Mouse (Mus musculus) myocyte (in vitro differentiated cells): ENCODE measurements at regions not wholly inside any gene's neighbourhood (a gene's known extent, or its start where the extent isn't known, plus 50 kb on each side); places are given as distances from the start of the nearest gene placed in this dataset.

Source experiments
- H3K27me3 ChIP-seq: one replicate; pipeline ENCODE4 v1.6.1; 2011; ENCODE audit not compliant: control insufficient read depth, insufficient read depth, insufficient read length
- H3K36me3 ChIP-seq: one replicate; pipeline ENCODE4 v1.6.1; 2011; ENCODE audit not compliant: control insufficient read depth, insufficient read depth
- H3K4me2 ChIP-seq: one replicate; pipeline ENCODE4 v1.6.1; 2011; ENCODE audit warnings: low read depth, control low read depth
- H3K4me3 ChIP-seq: one replicate; pipeline ENCODE4 v1.5.1; 2011; ENCODE audit warnings: mild to moderate bottlenecking, control low read depth, moderate library complexity
- H3K79me2 ChIP-seq: one replicate; pipeline ENCODE4 v1.6.1; 2011; ENCODE audit not compliant: control insufficient read depth, insufficient read depth
- H3ac ChIP-seq: one replicate; pipeline ENCODE4 v1.6.1; 2011; ENCODE audit not compliant: control insufficient read depth, insufficient read length
- CEBPB ChIP-seq: IDR thresholded peaks from 2 replicates; pipeline ENCODE4 v1.6.1; 2011; ENCODE audit warnings: mild to moderate bottlenecking, moderate library complexity; ENCODE audit not compliant: poor library complexity, insufficient read depth, severe bottlenecking
- E2F4 ChIP-seq: IDR thresholded peaks from one replicate; pipeline ENCODE4 v1.6.1; 2011; ENCODE audit warnings: mild to moderate bottlenecking, control low read depth, moderate library complexity; ENCODE audit not compliant: insufficient read depth
- MAX ChIP-seq: IDR thresholded peaks from one replicate; pipeline ENCODE4 v1.6.1; 2011; ENCODE audit warnings: low read depth, mild to moderate bottlenecking, control low read depth
- MYOD1 ChIP-seq, 3 experiments: IDR thresholded peaks; one replicate each; pipeline ENCODE4 v1.6.1; 2011; ENCODE audit warnings: control low read depth in 2 of 3, low read depth in 2 of 3, mild to moderate bottlenecking in 2 of 3, moderate library complexity in 1 of 3; ENCODE audit not compliant: insufficient read length in 2 of 3, control insufficient read depth in 1 of 3
- MYOG ChIP-seq, 3 experiments: IDR thresholded peaks; one replicate each; pipeline ENCODE4 v1.6.1; 2011; ENCODE audit warnings: control low read depth in 2 of 3, low read depth in 2 of 3, mild to moderate bottlenecking in 2 of 3; ENCODE audit not compliant: insufficient read length in 2 of 3, control insufficient read depth in 1 of 3, insufficient read depth in 1 of 3
- POLR2A ChIP-seq: IDR thresholded peaks from one replicate; pipeline ENCODE4 v1.6.1; 2011; ENCODE audit warnings: low read depth, mild to moderate bottlenecking, control low read depth, moderate library complexity; ENCODE audit not compliant: insufficient read length
- POLR2AphosphoS2 ChIP-seq: IDR thresholded peaks from one replicate; pipeline ENCODE4 v1.6.1; 2011; ENCODE audit warnings: low read depth, control low read depth; ENCODE audit not compliant: insufficient read length
- REST ChIP-seq: IDR thresholded peaks from one replicate; pipeline ENCODE4 v1.6.1; 2011; ENCODE audit warnings: mild to moderate bottlenecking, control low read depth, moderate library complexity; ENCODE audit not compliant: insufficient read depth, insufficient read length
- SRF ChIP-seq: IDR thresholded peaks from one replicate; pipeline ENCODE4 v1.6.1; 2011; ENCODE audit warnings: low read depth; ENCODE audit not compliant: control insufficient read depth, insufficient read length
- TCF12 ChIP-seq: IDR thresholded peaks from one replicate; pipeline ENCODE4 v1.6.1; 2011; ENCODE audit warnings: mild to moderate bottlenecking, control low read depth; ENCODE audit not compliant: poor library complexity, insufficient read depth, severe bottlenecking
- TCF3 ChIP-seq: IDR thresholded peaks from one replicate; pipeline ENCODE4 v1.6.1; 2011; ENCODE audit warnings: low read depth, control low read depth; ENCODE audit not compliant: insufficient read length
- USF1 ChIP-seq: IDR thresholded peaks from one replicate; pipeline ENCODE4 v1.6.1; 2011; ENCODE audit warnings: low read depth, mild to moderate bottlenecking, control low read depth, moderate library complexity

- no peak overlapping the region for H3K4me2 ChIP-seq
- TF ChIP-seq MAX: no peak
- no peak for TF ChIP-seq POLR2A
- TF ChIP-seq TCF12: no peak
- TF ChIP-seq MYOG (IDR thresholded peaks at IDR 0.05; ENCODE audit: control insufficient read depth in 1 of 3, insufficient read depth in 1 of 3, insufficient read length in 2 of 3, low read depth in 2 of 3): no peak
- TF ChIP-seq USF1: no peak
- no peak for TF ChIP-seq E2F4
- TF ChIP-seq POLR2AphosphoS2: no peak
- no peak for TF ChIP-seq CEBPB
- TF ChIP-seq TCF3: no peak
- TF ChIP-seq REST: no peak
- TF ChIP-seq MYOD1 (IDR thresholded peaks at IDR 0.05; ENCODE audit: control insufficient read depth in 1 of 3, insufficient read length in 2 of 3, low read depth in 2 of 3): no peak
- TF ChIP-seq SRF: no peak
- no peaks in the 10 kb centered on the region for H3K36me3 ChIP-seq
These were observed 596.9 kb downstream of the Tox3 start for GRCm38 (mm10) chr8:89751201-89751600.

GRCm38 (mm10) chr8:89747726-89748125 is 600.4 kb downstream of the Tox3 start:
- H3ac ChIP-seq: no peak overlapping the region
- H3K4me3 ChIP-seq: no peak overlapping the region
- H3K4me2 ChIP-seq: no peak overlapping the region
- no peaks in the 10 kb centered on the region for H3K36me3 ChIP-seq
- TF ChIP-seq MYOD1 (IDR thresholded peaks at IDR 0.05; ENCODE audit: control insufficient read depth in 1 of 3, insufficient read length in 2 of 3, low read depth in 2 of 3) (no peak), POLR2AphosphoS2 (no peak), USF1 (no peak), REST (no peak), TCF3 (no peak)
- no peaks in the 10 kb centered on the region for H3K79me2 ChIP-seq
- H3K27me3 ChIP-seq: no peaks in the 10 kb centered on the region

More at GRCm38 (mm10) chr8:89751201-89751600, 596.9 kb downstream of the Tox3 start:
- Histone ChIP-seq H3ac (no peak overlapping the region), H3K27me3 (no peaks in the 10 kb centered on the region), H3K79me2 (no peaks in the 10 kb centered on the region), H3K4me3 (no peak overlapping the region)

- TF ChIP-seq TCF12 (no peak), MAX (no peak), USF1 (no peak), POLR2A (no peak), E2F4 (no peak), REST (no peak), SRF (no peak), POLR2AphosphoS2 (no peak), TCF3 (no peak), CEBPB (no peak), MYOD1 (IDR thresholded peaks at IDR 0.05; ENCODE audit: control insufficient read depth in 1 of 3, insufficient read length in 2 of 3, low read depth in 2 of 3) (no peak), MYOG (IDR thresholded peaks at IDR 0.05; ENCODE audit: control insufficient read depth in 1 of 3, insufficient read depth in 1 of 3, insufficient read length in 2 of 3, low read depth in 2 of 3) (no peak)
- Histone ChIP-seq H3ac (no peak overlapping the region), H3K27me3 (no peaks in the 10 kb centered on the region), H3K4me2 (no peak overlapping the region), H3K4me3 (no peak overlapping the region), H3K36me3 (no peaks in the 10 kb centered on the region), H3K79me2 (no peaks in the 10 kb centered on the region)
These were observed 603.7 kb downstream of the Tox3 start for GRCm38 (mm10) chr8:89744267-89745028.

- Histone ChIP-seq H3K36me3 (no peaks in the 10 kb centered on the region), H3K27me3 (no peaks in the 10 kb centered on the region), H3K79me2 (no peaks in the 10 kb centered on the region), H3ac (no peak overlapping the region), H3K4me3 (no peak overlapping the region), H3K4me2 (no peak overlapping the region)
- TF ChIP-seq SRF (no peak), POLR2AphosphoS2 (no peak), MAX (no peak), POLR2A (no peak), USF1 (no peak), E2F4 (no peak), MYOD1 (IDR thresholded peaks at IDR 0.05; ENCODE audit: control insufficient read depth in 1 of 3, insufficient read length in 2 of 3, low read depth in 2 of 3) (no peak), TCF3 (no peak), REST (no peak), CEBPB (no peak), TCF12 (no peak), MYOG (IDR thresholded peaks at IDR 0.05; ENCODE audit: control insufficient read depth in 1 of 3, insufficient read depth in 1 of 3, insufficient read length in 2 of 3, low read depth in 2 of 3) (no peak)
These were observed 609.5 kb downstream of the Tox3 start for GRCm38 (mm10) chr8:89738657-89739056.

- Histone ChIP-seq H3K27me3 (no peaks in the 10 kb centered on the region), H3ac (no peak overlapping the region), H3K79me2 (no peaks in the 10 kb centered on the region), H3K4me3 (no peak overlapping the region), H3K36me3 (no peaks in the 10 kb centered on the region), H3K4me2 (no peak overlapping the region)
- no peak for TF ChIP-seq USF1
- no peak for TF ChIP-seq REST
- TF ChIP-seq POLR2A: no peak
- TF ChIP-seq POLR2AphosphoS2: no peak
- TF ChIP-seq MAX: no peak
- TF ChIP-seq TCF3: no peak
- TF ChIP-seq TCF12: no peak
- no peak for TF ChIP-seq SRF
- TF ChIP-seq CEBPB: no peak
- TF ChIP-seq MYOD1 (IDR thresholded peaks at IDR 0.05; ENCODE audit: control insufficient read depth in 1 of 3, insufficient read length in 2 of 3, low read depth in 2 of 3): no peak
- no peak for TF ChIP-seq MYOG (IDR thresholded peaks at IDR 0.05; ENCODE audit: control insufficient read depth in 1 of 3, insufficient read depth in 1 of 3, insufficient read length in 2 of 3, low read depth in 2 of 3)
These were observed 610.5 kb downstream of the Tox3 start for GRCm38 (mm10) chr8:89737636-89738035.
